Mouse (Mus musculus) ES-Bruce4 (cell line): Measurements from ENCODE around the gene H2-Q4.
"Not testable (repeated sequence)": the region's sequence is repeated elsewhere in the genome, so short reads cannot be mapped to it uniquely, and the experiment has no call there.

Experiments used
- CTCF ChIP-seq: IDR thresholded peaks from one replicate; pipeline ENCODE4 v1.8.1; 2011; ENCODE audit warnings: low read depth, low read length
- EP300 ChIP-seq: IDR thresholded peaks from 2 replicates; pipeline ENCODE4 v1.6.1; 2011; ENCODE audit warnings: low read depth, low read length; ENCODE audit not compliant: insufficient read depth

DNA sequence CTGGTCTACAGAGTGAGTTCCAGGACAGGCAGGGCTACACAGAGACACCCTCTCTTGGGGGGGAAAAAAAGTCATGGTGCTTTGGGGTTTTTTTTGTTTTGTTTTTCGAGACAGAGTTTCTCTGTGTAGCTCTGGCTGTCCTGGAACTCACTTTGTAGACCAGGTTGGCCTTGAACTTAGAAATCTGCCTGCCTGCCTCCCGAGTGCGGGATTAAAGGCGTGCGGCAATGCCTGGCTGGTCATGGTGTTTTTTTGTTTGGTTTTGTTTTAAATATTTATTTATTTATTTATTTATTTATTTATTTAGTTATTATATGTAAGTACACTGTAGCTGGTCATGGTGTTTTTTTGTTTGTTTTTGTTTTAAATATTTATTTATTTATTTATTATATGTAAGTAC is 42.9 kb downstream of the H2-Q4 start:
- not testable (repeated sequence) for TF ChIP-seq EP300, CTCF
